Mouse (Mus musculus) olfactory bulb, adult 2 months (tissue): ENCODE measurements around the gene Krt76. TPM values are rescaled to one million over a fixed set of nuclear protein-coding genes. Genes with fewer than 3 reads are reported as not detected.

ENCODE experiments used
- H3K27ac ChIP-seq: fragments of 200-500 bp; 2 replicates; pipeline ENCODE4 v1.5.1; 2012; ENCODE audit warnings: low read depth, low read length; ENCODE audit not compliant: insufficient read depth
- H3K4me1 ChIP-seq: fragments of 200-500 bp; 2 replicates; pipeline ENCODE4 v1.6.1; 2012; ENCODE audit warnings: low read length; ENCODE audit not compliant: control insufficient read depth, insufficient read depth
- H3K4me3 ChIP-seq: fragments of 200-500 bp; 2 replicates; pipeline ENCODE4 v1.5.1; 2012; ENCODE audit warnings: mild to moderate bottlenecking, low read depth, low read length, moderate library complexity; ENCODE audit not compliant: insufficient read depth
- CTCF ChIP-seq: fragments of 200-500 bp; IDR thresholded peaks from 2 replicates; pipeline ENCODE4 v1.5.1; 2012; ENCODE audit warnings: low read depth, mild to moderate bottlenecking, low read length, moderate library complexity; ENCODE audit not compliant: insufficient read depth
- POLR2A ChIP-seq: fragments of 200-500 bp; IDR thresholded peaks from 2 replicates; pipeline ENCODE4 v1.6.1; 2012; ENCODE audit warnings: mild to moderate bottlenecking, low read depth, low read length, moderate library complexity; ENCODE audit not compliant: insufficient read depth
- WGBS: fragments of 180-500 bp; shearing (Covaris S2); methylation state at CpG from one replicate; pipeline ENCODE4 v1.1.7; 2018; 5-methylcytosine and 5-hydroxymethylcytosine counted together
- polyA plus RNA-seq: library from polyadenylated mRNA; stranded (reverse); fragments of >200 nt; gene quantifications from 2 replicates; pipeline ENCODE4 v1.2.4, GENCODE M21; 2012; ENCODE audit warnings: low replicate concordance; ENCODE audit not compliant: missing spikeins, insufficient read depth, insufficient read length

Krt76 gene
- polyA plus RNA-seq, 1 experiment: not detected

- Histone ChIP-seq H3K4me1 (peaks cover 10% of the 10 kb centered on the region), H3K27ac (no peak overlapping the region), H3K4me3 (no peak overlapping the region)
- TF ChIP-seq CTCF: no peak
- TF ChIP-seq POLR2A: no peak
- WGBS: 24% methylated on average over 5 of the region's 5 CpGs
Observed at GRCm38 (mm10) chr15:101852571-101852970, 40.1 kb downstream of the Krt76 start.

DNA sequence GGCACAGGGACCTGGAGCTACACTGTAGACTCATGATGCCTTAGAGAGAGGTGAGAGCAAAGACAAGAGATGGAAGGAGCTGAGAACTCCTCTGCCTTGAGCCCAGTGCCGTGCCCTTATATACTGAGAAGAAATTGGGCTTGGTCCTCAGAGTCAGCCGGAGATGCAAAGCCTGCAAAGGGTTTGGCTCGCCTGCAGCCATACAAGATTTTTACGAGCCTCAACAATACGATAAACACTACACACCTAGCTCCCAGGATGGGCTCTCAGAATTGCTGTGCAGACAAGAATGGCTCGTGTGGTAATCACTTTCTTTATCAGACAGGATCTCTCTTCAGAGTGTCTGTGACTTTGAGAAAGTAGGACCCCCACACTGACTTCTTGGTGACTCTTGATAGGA, 42.0 kb downstream of the Krt76 start, which contains the start of gene Krt1:
Gene Krt1 (minus strand): TSS at position 101 of the 400 bp plus-strand sequence.
- no peak within 1 kb of the TSS for H3K27ac ChIP-seq
- WGBS: 94% methylated on average over 6 of the region's 6 CpGs
- TF ChIP-seq CTCF (no peak), POLR2A (no peak)
- H3K4me1 ChIP-seq: peaks cover 14% of the 10 kb centered on the region
- H3K4me3 ChIP-seq: no peak within 1 kb of the TSS

- no peak for TF ChIP-seq CTCF
- TF ChIP-seq POLR2A: peak; percentile 31; the same call in 1 of the 2 replicates
- H3K27ac ChIP-seq: peak overlapping the region; percentile 87
- peaks cover 10% of the 10 kb centered on the region for H3K4me1 ChIP-seq
- under 1% methylated on average over 33 of the region's 37 CpGs for WGBS
- peak overlapping the region; percentile 73 for H3K4me3 ChIP-seq
Observed at GRCm38 (mm10) chr15:101845971-101846403, 46.7 kb downstream of the Krt76 start.

GRCm38 (mm10) chr15:101843192-101843591, 49.5 kb downstream of the Krt76 start:
- Histone ChIP-seq H3K4me3 (no peak overlapping the region), H3K27ac (no peak overlapping the region), H3K4me1 (peaks cover 10% of the 10 kb centered on the region)
- TF ChIP-seq CTCF: no peak
- TF ChIP-seq POLR2A: no peak
- 73% methylated on average over 9 of the region's 9 CpGs for WGBS

DNA sequence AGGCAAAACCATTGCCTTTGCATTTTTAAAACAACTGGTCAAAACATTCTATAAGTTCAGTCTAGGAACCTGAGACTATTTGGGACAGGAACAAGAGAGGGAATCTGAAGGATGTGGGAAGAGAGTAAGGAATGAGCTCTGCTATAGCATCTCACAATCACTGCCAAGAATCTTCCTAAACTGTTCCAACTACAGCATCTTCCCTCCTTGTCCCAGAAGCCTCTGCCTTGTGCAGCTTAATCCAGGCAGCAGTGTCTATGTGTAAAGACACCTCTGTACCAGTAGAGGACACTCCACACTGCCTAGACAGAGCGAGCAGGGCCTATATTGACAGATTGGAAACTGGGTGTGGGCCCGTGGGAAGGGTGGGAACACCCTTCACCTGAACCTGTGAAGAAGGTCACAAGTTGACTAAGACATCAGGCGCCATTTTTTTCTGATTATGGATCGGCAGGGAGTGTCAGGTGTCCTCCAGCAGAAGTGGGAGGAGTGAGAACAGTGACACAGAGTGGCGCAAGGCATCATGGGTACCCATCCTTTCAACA, 57.9 kb downstream of the Krt76 start:
- Histone ChIP-seq H3K4me1 (no peaks in the 10 kb centered on the region), H3K4me3 (no peak overlapping the region), H3K27ac (no peak overlapping the region)
- TF ChIP-seq POLR2A: no peak
- TF ChIP-seq CTCF: no peak
- WGBS: 73% methylated on average over 5 of the region's 5 CpGs

Other genes starting within 250 kb of the Krt76 start
- not detected in 2 replicates for gene Gm5478, start 245.5 kb downstream of the Krt76 start, polyA plus RNA-seq
- not detected in 2 replicates for gene Krt6b, start 212.6 kb downstream of the Krt76 start, polyA plus RNA-seq
- gene Krt6a, start 198.6 kb downstream of the Krt76 start, polyA plus RNA-seq: not detected in 2 replicates
- not detected in 2 replicates for gene Krt5, start 180.0 kb downstream of the Krt76 start, polyA plus RNA-seq
- not detected in 2 replicates for gene Krt71, start 149.8 kb downstream of the Krt76 start, polyA plus RNA-seq
- gene Krt72, start 106.5 kb downstream of the Krt76 start, polyA plus RNA-seq: not detected in 2 replicates
- gene Krt73, start 90.6 kb downstream of the Krt76 start, polyA plus RNA-seq: not detected in 2 replicates
- gene Krt2, start 74.8 kb downstream of the Krt76 start, polyA plus RNA-seq: not detected in 2 replicates
- gene Krt1, start 42.1 kb downstream of the Krt76 start, polyA plus RNA-seq: not detected in 2 replicates
- gene Krt77, start 23.2 kb downstream of the Krt76 start, polyA plus RNA-seq: not detected in 2 replicates
- gene Krt4, start 31.8 kb upstream of the Krt76 start, polyA plus RNA-seq: not detected in 2 replicates
- not detected in 2 replicates for gene Krt79, start 47.4 kb upstream of the Krt76 start, polyA plus RNA-seq
- not detected in 2 replicates for gene Krt78, start 61.4 kb upstream of the Krt76 start, polyA plus RNA-seq
- gene Krt8, start 111.6 kb upstream of the Krt76 start, polyA plus RNA-seq: not detected in 2 replicates
- gene Krt18, start 135.3 kb upstream of the Krt76 start, polyA plus RNA-seq: not detected in 2 replicates
- gene Eif4b, start 180.9 kb upstream of the Krt76 start, polyA plus RNA-seq: 618 TPM in 1 of 2 replicates, not detected in the other
- gene Tns2, start 207.5 kb upstream of the Krt76 start, polyA plus RNA-seq: not detected in 2 replicates
- gene Spryd3, start 243.3 kb upstream of the Krt76 start, polyA plus RNA-seq: not detected in 2 replicates